Mouse (Mus musculus) lung, postnatal 10 days (tissue): ENCODE measurements around the gene 1700067P10Rik.
A peak's percentile ranks its signal among the peaks of the same experiment; 100 is the strongest.

Source experiments
- DNase-seq: peaks from one replicate; pipeline ENCODE4 v3.0.0; 2021

1700067P10Rik gene

DNA sequence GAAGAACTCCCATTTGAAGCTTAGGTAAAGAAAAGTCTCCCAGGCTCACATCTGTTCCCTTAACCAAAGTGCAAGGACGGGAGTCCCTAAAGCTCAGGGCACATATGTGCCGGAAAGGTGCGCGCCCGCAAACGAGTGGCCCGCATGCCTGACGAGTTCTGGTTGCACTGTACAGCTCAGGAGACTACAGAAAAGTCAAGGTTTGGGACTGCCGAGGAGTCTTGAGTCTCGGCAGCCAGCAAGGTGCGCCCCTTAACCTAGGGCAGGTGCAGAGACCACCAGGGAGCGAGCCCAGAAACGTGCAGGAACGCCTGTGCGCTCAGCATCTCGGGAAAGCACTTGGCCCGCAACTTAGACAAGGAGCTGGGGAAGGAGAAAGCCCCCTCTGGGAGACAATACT lies 7.2 kb downstream of the 1700067P10Rik start:
- DNase-seq, result no peak

- peak; percentile 76 for DNase-seq
These were observed 8.1 kb downstream of the 1700067P10Rik start for GRCm38 (mm10) chr17:48097011-48097742.

- DNase-seq, result no peak
These were observed 8.8 kb downstream of the 1700067P10Rik start for GRCm38 (mm10) chr17:48097743-48098527.

- DNase-seq, result no peak
These were observed 9.4 kb downstream of the 1700067P10Rik start for GRCm38 (mm10) chr17:48098528-48098890.

DNA sequence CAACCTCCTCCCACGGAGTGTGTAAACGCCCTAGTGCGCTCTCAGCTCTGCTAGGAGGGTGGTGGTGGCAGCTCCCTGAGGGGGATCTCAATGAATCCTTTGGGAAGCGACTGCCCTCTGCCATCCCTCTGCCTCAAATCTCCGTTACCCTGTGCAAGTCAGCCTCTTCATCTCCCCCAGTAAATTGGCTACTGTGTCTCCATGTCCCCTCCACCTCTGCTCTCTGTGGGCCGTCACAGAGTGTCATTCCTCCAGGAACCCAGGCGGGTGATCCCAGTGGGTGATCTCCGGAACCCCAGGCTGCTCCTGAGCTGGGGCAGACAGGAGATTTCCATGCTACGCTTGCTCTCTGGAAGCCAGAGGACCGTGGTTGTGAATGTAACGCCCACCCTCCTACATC lies 10.2 kb downstream of the 1700067P10Rik start:
- DNase-seq, result no peak

- peak; percentile 89 for DNase-seq
These were observed 11.6 kb downstream of the 1700067P10Rik start for GRCm38 (mm10) chr17:48100441-48101417.

- DNase-seq, result no peak
These were observed 18.2 kb downstream of the 1700067P10Rik start for GRCm38 (mm10) chr17:48107333-48107732.

GRCm38 (mm10) chr17:48107862-48108261 lies 18.7 kb downstream of the 1700067P10Rik start:
- no peak for DNase-seq

DNA sequence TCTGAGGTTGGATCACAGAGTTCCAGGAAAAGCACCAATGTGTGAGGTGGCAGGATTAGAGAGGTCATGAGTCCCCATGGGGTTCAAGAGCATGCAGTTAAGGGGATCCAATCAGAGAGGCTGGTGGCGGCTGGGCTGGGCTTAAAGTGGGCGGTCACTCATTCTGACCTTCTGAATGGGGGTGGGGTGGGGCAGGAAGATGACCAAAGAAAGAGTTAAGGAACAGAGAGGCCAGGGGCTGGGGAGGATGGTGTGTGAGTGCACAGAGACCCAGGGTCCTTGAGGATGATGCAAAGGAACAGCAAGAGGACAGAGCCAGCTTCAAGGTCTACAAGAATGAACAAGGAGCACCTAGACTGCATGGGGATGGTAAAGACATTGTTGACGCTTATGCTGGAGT lies 19.4 kb downstream of the 1700067P10Rik start:
- no peak for DNase-seq

DNA sequence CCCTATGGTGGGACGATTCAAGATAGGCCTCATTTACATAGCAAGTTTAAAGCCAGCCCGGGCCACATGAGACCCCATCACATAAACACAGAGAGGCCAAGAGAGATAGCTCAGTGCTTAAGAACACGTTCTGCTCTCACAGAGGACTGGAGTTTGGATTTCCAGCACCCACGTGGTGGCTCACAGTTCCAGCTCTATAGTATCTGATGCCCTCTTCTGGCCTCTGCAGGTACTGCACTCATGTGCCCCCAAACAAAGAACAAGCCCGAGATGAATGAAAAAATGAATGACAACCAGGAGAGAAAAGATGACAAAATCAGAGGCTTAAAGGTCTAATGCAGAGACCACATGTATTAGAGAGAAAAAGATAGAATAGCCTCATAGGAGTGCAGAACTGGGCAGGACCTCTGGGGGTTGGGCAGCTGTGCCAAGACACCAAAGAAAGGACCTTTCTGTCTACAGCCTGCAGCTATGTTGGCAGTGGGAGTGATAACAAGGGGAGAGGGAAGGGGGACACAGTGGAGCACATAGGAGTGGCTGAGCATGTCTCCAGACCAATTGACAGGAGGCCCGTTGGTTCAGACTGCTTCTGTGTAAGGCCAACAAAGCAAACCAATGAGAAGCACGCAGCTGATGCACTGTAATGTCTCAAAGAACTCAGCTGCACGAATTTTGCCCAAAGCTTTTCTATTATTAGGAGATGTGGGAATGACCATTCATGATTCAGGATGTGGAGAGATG lies 21.6 kb downstream of the 1700067P10Rik start:
- DNase-seq, result peak; percentile 49

DNA sequence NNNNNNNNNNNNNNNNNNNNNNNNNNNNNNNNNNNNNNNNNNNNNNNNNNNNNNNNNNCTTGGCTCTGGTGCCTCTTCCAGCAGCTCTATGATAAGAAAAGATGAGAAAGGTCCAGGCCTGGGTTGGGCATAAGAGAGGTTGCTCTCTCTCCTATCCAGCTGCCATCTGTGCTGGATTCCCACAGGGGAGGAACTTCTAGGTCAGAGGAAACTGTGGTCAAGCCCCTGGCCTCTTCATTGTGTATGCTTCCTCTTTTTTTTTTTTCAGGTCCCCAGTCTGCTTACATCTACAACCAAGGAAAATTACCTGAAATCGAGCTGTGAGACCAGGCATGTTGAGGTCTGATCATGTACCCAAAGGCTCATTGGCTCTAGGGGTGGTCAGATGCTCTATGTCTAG lies 29.5 kb downstream of the 1700067P10Rik start:
- no peak for DNase-seq

GRCm38 (mm10) chr17:48119656-48120055 lies 30.5 kb downstream of the 1700067P10Rik start:
- DNase-seq, result peak; percentile 85

GRCm38 (mm10) chr17:48120456-48120855 lies 31.3 kb downstream of the 1700067P10Rik start:
- no peak for DNase-seq

- no peak for DNase-seq
These were observed 43.7 kb downstream of the 1700067P10Rik start for GRCm38 (mm10) chr17:48132810-48133209.
